Mouse (Mus musculus): ENCODE measurements at regions not wholly inside any gene's neighbourhood (a gene's known extent, or its start where the extent isn't known, plus 50 kb on each side); places are given as distances from the start of the nearest gene placed in this dataset.

- DNase-seq (ENCODE audit: low spot score in 2 of 2) = no peak
Observed at GRCm38 (mm10) chr3:149331251-149331960, 341.1 kb upstream of the Adgrl2 start.

- no peak for DNase-seq (ENCODE audit: low spot score in 2 of 2)
Observed at GRCm38 (mm10) chr3:149330716-149331115, 340.4 kb upstream of the Adgrl2 start.

- no peak for DNase-seq (ENCODE audit: low spot score in 2 of 2)
Observed at GRCm38 (mm10) chr3:149330041-149330440, 339.7 kb upstream of the Adgrl2 start.

DNA sequence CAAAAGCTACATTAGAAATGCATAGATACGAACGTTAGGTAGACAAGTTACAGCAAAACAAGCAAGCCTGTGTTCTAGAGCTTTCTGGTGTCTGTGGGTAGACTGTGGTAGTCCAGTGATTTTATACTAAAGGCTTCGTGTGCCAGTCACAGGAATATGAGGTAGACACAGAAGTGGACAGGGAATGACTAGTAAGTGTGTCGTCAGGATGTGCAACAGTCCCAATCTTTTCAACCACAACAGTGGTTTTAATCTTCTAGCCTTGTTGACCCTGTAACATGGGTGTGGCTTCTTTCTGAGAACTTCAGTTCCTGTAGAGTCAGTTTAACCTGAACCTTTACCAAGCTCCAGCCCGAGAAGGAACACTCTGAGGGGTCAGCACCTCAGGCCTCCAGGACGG, 339.3 kb upstream of the Adgrl2 start:
- no peak for DNase-seq (ENCODE audit: low spot score in 2 of 2)

DNA sequence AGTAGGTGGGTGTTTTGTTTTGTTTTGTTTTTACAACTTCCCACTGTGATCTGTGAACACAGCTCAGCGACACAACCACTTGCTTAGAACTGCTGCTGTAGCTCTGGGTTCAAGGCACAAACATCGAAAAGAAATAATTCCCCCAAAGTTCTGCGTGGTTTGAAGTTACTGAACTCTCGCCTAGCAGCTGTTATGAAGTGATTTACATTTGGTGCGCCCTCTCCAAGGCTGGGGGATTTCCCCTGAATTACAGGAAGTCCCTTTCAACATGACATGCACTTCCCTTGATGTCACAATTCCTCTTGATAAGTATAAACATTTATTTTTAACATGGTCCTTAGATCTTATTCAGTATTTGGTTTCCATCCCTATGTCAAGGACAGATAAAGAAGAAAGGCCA, 336.3 kb upstream of the Adgrl2 start:
- DNase-seq (ENCODE audit: low spot score in 2 of 2) = no peak

DNA sequence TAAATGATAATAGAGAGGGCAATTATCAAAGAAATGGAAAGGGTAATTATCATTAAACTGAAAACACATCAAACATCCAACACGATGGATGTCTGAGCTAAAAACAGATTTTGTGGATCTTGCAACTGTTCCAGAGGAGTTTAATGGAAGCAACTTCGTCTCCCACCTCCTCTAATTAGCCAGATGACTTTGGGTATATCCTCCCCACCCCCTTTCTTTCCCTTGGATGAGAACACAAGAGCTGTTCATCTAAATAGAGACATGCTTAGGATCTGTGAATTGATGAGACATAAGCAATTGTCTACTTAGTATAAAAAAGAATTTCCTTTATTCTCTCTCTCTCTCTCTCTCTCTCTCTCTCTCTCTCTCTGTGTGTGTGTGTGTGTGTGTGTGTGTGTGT, 333.7 kb upstream of the Adgrl2 start:
- no peak for DNase-seq (ENCODE audit: low spot score in 2 of 2)

- no peak for DNase-seq (ENCODE audit: low spot score in 2 of 2)
Observed at GRCm38 (mm10) chr3:149318728-149319127, 328.4 kb upstream of the Adgrl2 start.

DNA sequence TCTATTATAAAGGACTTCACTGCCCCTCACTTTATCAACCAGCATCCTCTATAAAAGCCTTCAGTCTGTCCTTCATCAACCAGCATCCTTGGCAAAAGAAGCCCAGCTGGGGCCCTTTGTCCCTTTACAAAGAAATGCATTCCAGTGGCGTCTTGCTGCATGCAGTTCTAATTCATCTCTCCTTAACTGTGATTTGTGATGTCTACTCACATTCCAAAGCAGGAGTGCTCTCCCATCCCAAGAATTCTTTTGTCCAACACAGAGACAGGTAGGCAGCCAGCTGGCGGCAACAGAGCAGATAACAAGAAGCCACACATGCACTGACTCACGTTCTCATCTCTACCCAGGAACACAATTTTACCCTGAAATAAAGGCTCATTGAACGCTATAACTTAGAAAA, 323.9 kb upstream of the Adgrl2 start:
- no peak for DNase-seq (ENCODE audit: low spot score in 2 of 2)

DNA sequence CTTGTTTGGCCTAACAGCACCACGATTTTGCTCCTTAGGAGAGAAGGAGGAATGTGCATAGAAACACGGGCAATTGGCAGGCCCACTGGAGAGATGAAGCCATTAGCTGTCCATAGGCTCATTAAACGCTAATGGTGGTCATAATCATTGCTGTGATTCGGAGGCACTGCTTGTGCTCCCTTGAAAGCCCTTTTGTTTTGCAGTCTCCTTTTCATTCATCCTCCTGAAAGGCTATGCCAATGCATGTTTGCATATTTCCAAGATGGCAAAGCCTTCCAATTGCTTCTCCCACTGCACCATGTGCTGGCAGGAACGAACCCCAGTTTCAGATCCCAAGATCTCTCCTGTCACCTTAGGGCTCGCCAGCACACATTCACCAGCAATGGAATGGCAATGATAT, 322.9 kb upstream of the Adgrl2 start:
- DNase-seq (ENCODE audit: low spot score in 2 of 2) = no peak

DNA sequence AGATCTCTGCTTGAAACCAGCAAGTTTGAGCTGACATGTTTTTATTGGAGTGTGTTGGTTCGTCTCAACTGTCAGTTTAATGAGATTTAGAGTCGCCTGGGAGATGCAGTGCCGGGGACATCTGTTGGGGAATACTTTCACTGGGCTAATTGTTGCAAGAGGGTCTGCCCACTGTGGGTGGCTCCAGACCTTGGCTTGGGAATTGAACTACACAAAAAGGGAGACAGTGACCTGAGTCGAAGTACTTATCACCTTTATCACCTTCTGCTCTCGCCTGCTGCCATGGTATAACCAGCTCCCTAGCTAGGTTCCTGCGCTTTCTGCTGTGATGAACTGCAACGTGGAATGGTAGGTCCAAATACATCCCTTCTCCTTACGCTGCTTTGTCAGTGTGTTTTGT, 321.2 kb upstream of the Adgrl2 start:
- DNase-seq (ENCODE audit: low spot score in 2 of 2) = no peak

- DNase-seq (ENCODE audit: low spot score in 2 of 2) = no peak
Observed at GRCm38 (mm10) chr3:149306709-149307108, 316.4 kb upstream of the Adgrl2 start.

- no peak for DNase-seq (ENCODE audit: low spot score in 2 of 2)
Observed at GRCm38 (mm10) chr3:149306291-149306690, 315.9 kb upstream of the Adgrl2 start.

DNA sequence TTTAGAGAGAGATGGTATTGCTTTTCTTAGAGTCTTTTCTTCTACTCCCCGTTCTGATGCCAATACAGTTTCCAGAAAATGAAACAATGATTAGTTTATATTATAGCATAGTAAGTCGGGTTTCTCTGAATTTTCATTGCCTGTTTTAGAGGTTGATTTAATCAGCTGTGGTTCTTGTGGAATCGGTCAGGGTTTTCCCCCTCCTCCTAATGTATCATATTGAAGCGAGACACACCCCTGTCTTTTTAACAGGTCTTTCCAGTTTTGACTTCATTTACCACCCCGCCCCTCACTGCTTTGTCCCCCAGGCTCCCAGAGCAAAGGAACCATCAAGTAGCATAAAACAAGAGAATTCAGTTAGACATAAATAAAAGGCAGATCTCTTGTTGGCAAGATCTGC, 315.1 kb upstream of the Adgrl2 start:
- DNase-seq (ENCODE audit: low spot score in 2 of 2) = no peak

- DNase-seq (ENCODE audit: low spot score in 2 of 2) = no peak
Observed at GRCm38 (mm10) chr3:149305011-149305413, 314.7 kb upstream of the Adgrl2 start.

DNA sequence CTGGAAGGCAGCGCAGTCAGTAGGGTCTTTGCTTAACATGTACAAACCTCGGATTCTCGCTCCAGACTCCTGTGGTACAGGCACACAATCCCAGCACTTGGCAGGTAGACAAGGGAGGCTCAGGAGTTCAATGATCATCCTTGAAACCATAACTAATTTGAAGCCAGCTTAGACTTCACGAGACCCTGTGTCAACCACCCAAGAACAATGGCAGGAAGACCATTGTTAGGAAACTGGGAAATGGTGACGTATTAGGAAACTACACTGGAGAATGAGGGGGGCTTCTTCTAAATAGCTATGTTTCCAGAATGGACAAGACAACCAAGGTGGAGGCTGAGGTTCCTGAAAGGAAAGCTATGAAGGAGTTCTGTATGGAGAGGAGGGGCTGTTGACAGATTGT, 313.1 kb upstream of the Adgrl2 start:
- DNase-seq (ENCODE audit: low spot score in 2 of 2) = no peak

DNA sequence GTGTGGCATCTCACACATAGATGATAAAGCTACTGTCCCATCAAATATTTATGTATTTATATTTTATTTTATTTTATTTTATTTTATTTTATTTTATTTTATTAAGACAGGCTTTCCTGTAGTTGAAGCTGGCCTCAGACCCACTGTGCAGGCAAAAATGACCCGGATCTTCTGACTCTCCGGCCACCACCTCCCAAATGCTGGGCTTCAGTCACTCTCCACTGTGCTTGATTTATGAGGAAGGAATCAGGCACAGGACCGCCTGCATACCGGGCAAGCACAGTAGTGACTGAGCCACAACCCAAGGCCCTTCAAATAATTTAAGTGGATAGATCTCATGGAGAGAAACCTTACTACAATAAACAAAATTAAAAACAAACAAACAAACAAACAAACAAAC, 309.6 kb upstream of the Adgrl2 start:
- no peak for DNase-seq (ENCODE audit: low spot score in 2 of 2)

DNA sequence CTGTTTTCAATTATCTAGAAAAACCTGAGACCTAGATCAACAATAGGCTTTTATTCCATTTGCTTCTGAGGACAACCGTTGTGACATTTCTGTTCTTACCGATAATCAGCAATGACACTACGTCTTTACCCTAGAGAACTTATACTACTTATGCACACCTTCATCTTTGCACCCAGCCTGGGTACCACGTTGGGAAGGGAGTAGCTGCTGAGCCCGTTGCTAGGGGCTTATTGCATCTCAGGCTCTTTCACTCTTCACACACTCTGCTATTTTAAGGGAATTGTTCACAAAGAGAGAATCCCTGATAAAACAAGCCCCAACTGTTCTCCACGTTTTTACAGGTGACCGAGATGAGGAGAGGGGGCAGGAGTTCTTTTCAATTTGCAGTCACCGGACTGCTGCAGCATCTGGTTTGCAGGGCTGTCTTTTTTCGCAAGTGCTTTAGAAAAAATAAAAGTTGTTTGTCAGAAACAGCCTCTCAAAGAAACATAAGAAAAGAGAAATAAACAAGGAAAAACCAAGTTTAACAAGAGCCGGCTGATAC, 306.1 kb upstream of the Adgrl2 start:
- DNase-seq (ENCODE audit: low spot score in 2 of 2) = no peak

DNA sequence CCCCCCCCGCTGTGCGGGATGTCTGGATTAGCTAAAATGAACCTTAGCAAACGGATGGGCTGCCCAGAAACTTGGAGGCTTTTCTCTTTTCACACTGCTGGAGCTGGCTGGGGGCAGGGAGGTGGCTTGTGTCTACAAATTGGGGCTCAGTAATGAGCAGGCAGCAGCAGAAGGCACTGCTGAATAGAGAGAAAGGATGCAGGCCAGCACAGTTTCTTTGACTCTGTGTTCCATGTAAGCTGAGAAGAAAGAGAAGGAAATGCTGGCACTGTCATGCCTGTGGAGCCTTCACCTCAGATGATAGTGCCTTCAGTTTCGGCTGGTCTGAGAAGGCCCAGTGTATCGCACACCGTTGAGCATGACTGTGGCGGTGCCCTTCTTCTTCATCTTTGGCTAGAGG, 305.6 kb upstream of the Adgrl2 start:
- DNase-seq (ENCODE audit: low spot score in 2 of 2) = no peak

- DNase-seq (ENCODE audit: low spot score in 2 of 2) = no peak
Observed at GRCm38 (mm10) chr3:149295257-149295831, 305.0 kb upstream of the Adgrl2 start.

DNA sequence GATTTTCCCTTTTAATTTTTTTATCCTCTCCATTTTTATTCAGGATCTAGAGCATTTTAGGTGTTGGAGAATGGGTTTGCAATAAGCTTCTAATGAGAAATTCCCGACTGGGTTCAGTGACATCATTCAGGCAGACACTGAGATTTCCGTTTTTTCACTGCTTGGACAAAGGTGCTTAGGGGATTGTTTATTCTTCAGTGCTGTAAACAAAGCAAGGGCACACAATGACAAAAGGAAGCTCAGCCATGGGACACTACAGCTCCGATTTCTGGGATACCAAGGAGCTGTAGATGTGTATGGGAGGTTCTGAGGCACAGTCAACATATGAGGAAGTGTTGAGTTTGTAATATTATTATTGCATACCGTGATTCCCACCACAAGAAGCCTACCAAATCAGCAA, 304.1 kb upstream of the Adgrl2 start:
- DNase-seq (ENCODE audit: low spot score in 2 of 2) = no peak

DNA sequence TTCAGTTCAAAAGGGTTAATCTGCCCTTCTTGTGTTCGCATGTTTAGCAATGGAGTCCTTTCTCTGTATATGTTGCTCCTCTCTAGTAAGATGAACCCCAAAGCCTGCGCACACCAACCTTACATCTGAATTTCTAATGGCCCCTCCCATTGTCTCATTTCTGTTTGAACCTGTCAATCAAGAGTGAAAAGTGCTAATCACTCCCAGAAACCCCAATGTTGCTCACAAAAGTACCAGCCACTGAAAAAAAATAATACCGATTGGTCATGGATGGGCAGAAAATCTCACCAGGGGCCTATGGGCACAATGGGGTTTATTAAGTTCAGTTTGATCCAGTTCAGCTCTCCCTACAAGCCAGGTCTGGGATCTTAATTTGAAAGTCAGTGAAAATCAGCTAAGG, 302.1 kb upstream of the Adgrl2 start:
- no peak for DNase-seq (ENCODE audit: low spot score in 2 of 2)

GRCm38 (mm10) chr3:149291473-149291872, 301.1 kb upstream of the Adgrl2 start:
- DNase-seq (ENCODE audit: low spot score in 2 of 2) = no peak

DNA sequence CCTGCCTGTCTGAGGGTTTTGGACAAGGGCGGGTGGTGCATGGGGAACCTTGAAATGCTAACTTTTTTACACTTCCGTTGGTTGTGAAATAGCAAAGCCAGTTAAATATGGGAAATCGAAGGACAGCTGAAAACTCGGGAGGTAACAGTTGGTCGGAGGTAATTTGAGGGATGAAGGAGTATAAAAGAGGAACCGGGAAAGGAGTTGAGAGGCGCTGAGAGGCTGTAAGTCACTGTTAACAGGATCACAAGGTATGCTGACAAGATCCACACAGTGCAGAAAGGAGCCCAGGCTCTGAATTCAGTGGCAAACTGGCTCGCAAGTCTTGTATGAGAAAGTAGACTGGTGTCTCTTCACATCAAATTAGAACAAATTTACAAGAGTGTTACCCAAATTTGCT, 299.9 kb upstream of the Adgrl2 start:
- no peak for DNase-seq (ENCODE audit: low spot score in 2 of 2)
